Mouse (Mus musculus) intestine, postnatal 0 days (tissue): ENCODE measurements at regions not wholly inside any gene's neighbourhood (a gene's known extent, or its start where the extent isn't known, plus 50 kb on each side); places are given as distances from the start of the nearest gene placed in this dataset.

Experiments used
- ATAC-seq: fragments of 200-750 bp; cut with Nextera tagmentation; 2 replicates; pipeline ENCODE4 v1.8.0; 2017; ENCODE audit warnings: mild to moderate bottlenecking, moderate TSS enrichment, moderate library complexity
- H3K27ac ChIP-seq: fragments of 300-500 bp; sonication (generic); 2 replicates; pipeline ENCODE4 v1.5.1; 2014; ENCODE audit warnings: mild to moderate bottlenecking, low read depth, low read length, moderate library complexity
- H3K27me3 ChIP-seq: fragments of 300-500 bp; sonication (generic); replicated peaks from 2 replicates; pipeline ENCODE4 v1.6.1; 2014; ENCODE audit warnings: low read length, mixed read lengths; ENCODE audit not compliant: control insufficient read depth, insufficient read depth
- H3K36me3 ChIP-seq: fragments of 300-500 bp; sonication (generic); 2 replicates; pipeline ENCODE4 v1.6.1; 2014; ENCODE audit warnings: mild to moderate bottlenecking, moderate library complexity; ENCODE audit not compliant: control insufficient read depth, insufficient read depth
- H3K4me1 ChIP-seq: fragments of 300-500 bp; sonication (generic); replicated peaks from 2 replicates; pipeline ENCODE4 v1.6.1; 2014; ENCODE audit warnings: antibody characterized with exemption, low read length, mixed read lengths; ENCODE audit not compliant: control insufficient read depth, insufficient read depth
- H3K4me2 ChIP-seq: fragments of 300-500 bp; sonication (generic); replicated peaks from 2 replicates; pipeline ENCODE4 v1.6.1; 2014; ENCODE audit warnings: low read depth, mild to moderate bottlenecking, moderate library complexity
- H3K4me3 ChIP-seq: fragments of 300-500 bp; sonication (generic); 2 replicates; pipeline ENCODE4 v1.5.1; 2014; ENCODE audit warnings: low read depth, low read length
- H3K9ac ChIP-seq: fragments of 300-500 bp; sonication (generic); 2 replicates; pipeline ENCODE4 v1.6.1; 2014; ENCODE audit warnings: mild to moderate bottlenecking, low read depth, low read length
- H3K9me3 ChIP-seq: fragments of 300-500 bp; sonication (generic); 2 replicates; pipeline ENCODE4 v1.6.1; 2016; ENCODE audit warnings: mixed run types; ENCODE audit not compliant: control insufficient read depth
- CTCF ChIP-seq: sonication (generic); IDR thresholded peaks from 2 replicates; pipeline ENCODE4 v1.5.1; 2016; ENCODE audit warnings: low read depth, mild to moderate bottlenecking, control low read depth, antibody characterized with exemption, moderate library complexity
- WGBS: fragments of 180-500 bp; shearing (Covaris S2); extraction: QIAGEN DNeasy Blood & Tissue Kit; methylation state at CpG from one replicate; pipeline ENCODE4 v1.1.7; 2014; 5-methylcytosine and 5-hydroxymethylcytosine counted together

DNA sequence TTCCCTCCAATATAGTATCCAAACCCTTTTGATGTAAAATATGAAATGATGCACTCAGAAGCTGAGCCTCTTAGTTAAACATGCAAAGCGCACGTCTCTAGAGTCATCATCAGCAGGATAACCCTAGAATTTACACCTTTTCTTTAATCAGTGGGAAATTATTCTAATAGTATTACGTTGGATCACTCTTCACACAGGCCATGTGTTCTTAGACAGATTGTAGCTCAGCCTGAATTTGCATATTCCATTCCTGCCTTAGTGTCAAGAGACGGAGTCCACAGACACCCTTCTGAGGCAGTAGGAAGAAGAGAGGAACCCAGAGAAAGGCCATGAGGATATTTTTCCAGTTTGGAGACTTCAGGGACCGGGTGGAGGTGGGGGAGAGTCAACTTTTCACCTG, 125.0 kb downstream of the Gm45692 start:
- H3K9me3 ChIP-seq, result no peaks in the 10 kb centered on the region
- H3K4me1 ChIP-seq, result no peaks in the 10 kb centered on the region
- 76% methylated on average over 5 of the region's 5 CpGs for WGBS
- no peak overlapping the region for H3K9ac ChIP-seq
- H3K4me2 ChIP-seq, result no peak overlapping the region
- H3K27ac ChIP-seq, result no peak overlapping the region
- H3K27me3 ChIP-seq, result no peaks in the 10 kb centered on the region
- ATAC-seq, result no peak
- no peaks in the 10 kb centered on the region for H3K36me3 ChIP-seq
- no peak overlapping the region for H3K4me3 ChIP-seq
- TF ChIP-seq CTCF, result no peak

DNA sequence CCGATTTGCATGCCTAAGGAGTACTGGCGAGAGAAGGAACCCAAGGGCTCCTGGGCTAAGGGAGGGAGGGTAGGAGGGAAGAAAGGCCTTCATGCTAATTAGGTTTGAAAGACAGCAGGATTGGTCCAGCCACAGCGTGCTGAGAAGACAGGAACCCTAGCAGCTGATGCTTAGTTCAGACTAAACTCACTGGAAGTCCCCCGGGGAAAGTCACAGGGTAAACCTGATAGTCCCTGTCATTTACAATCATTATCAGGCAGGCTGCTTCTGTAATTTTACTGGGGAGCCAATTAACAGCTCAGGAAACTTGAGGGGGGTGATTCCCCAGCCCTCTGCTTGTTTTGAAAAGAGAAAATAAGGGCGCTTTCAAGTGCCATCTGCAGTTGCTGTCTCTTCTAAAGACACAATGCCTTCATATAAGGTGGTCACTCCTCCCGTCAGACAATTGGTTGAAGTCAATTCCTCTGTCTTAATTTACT, 135.9 kb downstream of the Gm45692 start:
- Histone ChIP-seq H3K4me1 (no peaks in the 10 kb centered on the region), H3K9me3 (peaks cover 9% of the 10 kb centered on the region; the same call in 1 of the 2 replicates), H3K4me2 (no peak overlapping the region), H3K27me3 (no peaks in the 10 kb centered on the region), H3K4me3 (no peak overlapping the region), H3K36me3 (no peaks in the 10 kb centered on the region), H3K27ac (no peak overlapping the region), H3K9ac (no peak overlapping the region)
- WGBS, result 37% methylated on average over 6 of the region's 6 CpGs
- no peak for ATAC-seq
- no peak for TF ChIP-seq CTCF

DNA sequence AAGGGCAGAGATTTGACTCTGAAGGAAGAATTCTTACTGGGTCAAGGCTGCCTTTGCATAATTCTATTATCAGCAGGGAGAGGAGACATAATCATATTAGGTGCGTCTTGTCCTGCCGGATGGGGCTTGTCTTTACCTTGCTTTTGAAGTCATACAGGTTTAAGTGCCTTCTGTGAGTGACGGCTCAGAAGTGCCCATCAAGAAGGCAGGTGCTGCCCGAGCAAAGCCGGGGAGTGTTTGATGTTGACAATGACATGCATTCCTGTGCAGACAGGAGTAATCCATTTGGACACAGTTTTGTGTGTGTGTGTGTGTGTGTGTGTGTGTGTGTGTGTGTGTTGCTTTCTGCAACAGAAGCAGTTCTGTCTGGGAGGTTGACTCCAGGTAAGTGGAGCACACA, 141.0 kb downstream of the Gm45692 start:
- Histone ChIP-seq H3K4me3 (no peak overlapping the region), H3K9me3 (no peaks in the 10 kb centered on the region), H3K4me1 (no peaks in the 10 kb centered on the region), H3K27ac (no peak overlapping the region), H3K36me3 (no peaks in the 10 kb centered on the region), H3K27me3 (no peaks in the 10 kb centered on the region), H3K4me2 (no peak overlapping the region), H3K9ac (no peak overlapping the region)
- no peak for TF ChIP-seq CTCF
- ATAC-seq, result no peak
- 32% methylated on average over 5 of the region's 5 CpGs for WGBS

DNA sequence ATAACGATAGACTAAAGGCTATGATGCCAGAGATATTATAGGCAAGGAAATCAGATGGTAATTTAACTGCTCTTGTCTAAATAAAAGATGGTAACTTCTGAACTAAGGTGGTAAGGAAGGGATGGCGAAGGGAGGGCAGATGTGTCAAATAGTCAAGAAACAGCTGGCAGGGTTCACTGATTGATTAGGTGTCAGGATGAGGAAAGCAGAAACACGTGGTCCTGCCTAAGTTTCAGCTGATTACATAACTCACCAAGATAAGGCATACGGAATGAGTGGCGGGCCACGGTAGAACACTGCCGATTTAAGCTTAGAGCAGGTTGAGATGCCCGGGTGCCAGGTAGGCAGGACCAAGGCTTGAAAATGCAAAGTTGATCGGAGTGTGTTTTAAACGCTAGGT, 143.2 kb downstream of the Gm45692 start:
- H3K4me3 ChIP-seq, result no peak overlapping the region
- ATAC-seq, result no peak
- H3K9ac ChIP-seq, result no peak overlapping the region
- H3K27ac ChIP-seq, result no peak overlapping the region
- no peaks in the 10 kb centered on the region for H3K27me3 ChIP-seq
- no peaks in the 10 kb centered on the region for H3K36me3 ChIP-seq
- WGBS, result 78% methylated on average over 10 of the region's 10 CpGs
- H3K4me2 ChIP-seq, result no peak overlapping the region
- no peaks in the 10 kb centered on the region for H3K9me3 ChIP-seq
- TF ChIP-seq CTCF, result no peak
- no peaks in the 10 kb centered on the region for H3K4me1 ChIP-seq

DNA sequence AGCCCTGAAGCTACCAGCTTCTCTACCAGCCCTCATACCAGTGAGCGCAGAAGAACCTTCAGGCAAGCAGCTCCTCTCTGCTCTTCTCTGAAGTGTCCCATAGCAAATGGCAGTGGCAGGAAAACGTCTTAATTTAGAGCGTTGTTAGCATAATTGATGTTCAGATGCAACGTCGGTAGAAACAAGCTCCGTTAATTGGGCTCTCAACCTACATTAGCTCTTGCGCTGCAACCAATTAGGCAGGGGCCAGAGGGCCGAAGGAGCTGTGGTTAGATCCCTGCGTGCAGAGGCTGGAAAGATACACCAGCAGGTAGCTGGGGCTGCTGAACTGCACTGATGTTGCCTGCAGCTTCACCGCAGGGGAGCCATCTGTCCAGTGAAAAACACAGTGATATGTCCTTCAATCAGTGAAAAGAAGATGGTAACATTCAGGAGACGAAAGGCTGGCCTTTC, 145.6 kb downstream of the Gm45692 start:
- Histone ChIP-seq H3K4me3 (no peak overlapping the region), H3K36me3 (no peaks in the 10 kb centered on the region), H3K27me3 (no peaks in the 10 kb centered on the region), H3K4me2 (no peak overlapping the region), H3K9me3 (no peaks in the 10 kb centered on the region), H3K9ac (no peak overlapping the region), H3K4me1 (no peaks in the 10 kb centered on the region), H3K27ac (no peak overlapping the region)
- WGBS, result 75% methylated on average over 11 of the region's 11 CpGs
- TF ChIP-seq CTCF, result no peak
- no peak for ATAC-seq

DNA sequence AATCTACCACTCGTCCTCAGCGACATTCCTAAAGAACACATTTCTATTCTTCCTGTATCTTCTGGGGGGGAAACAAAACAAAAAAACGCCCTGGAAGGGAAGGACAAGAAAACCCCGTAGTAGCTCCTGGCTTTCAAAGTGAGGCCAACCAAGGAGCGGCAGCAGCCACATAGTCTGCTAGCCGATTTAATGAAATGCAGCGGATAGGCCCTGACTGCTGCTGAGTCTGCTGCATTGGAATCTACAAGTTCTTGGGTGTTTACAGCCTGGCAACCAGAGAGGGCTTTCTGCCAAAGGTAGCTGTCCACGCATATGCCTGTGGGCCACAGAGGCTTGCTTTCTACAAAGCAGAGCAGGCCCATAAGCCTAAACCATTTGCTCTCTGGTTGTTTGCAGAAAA, 146.0 kb downstream of the Gm45692 start:
- H3K36me3 ChIP-seq, result no peaks in the 10 kb centered on the region
- no peak overlapping the region for H3K4me2 ChIP-seq
- WGBS, result 68% methylated on average over 8 of the region's 8 CpGs
- H3K9ac ChIP-seq, result no peak overlapping the region
- no peak for TF ChIP-seq CTCF
- no peak overlapping the region for H3K27ac ChIP-seq
- no peak for ATAC-seq
- no peaks in the 10 kb centered on the region for H3K27me3 ChIP-seq
- no peaks in the 10 kb centered on the region for H3K4me1 ChIP-seq
- no peak overlapping the region for H3K4me3 ChIP-seq
- no peaks in the 10 kb centered on the region for H3K9me3 ChIP-seq

DNA sequence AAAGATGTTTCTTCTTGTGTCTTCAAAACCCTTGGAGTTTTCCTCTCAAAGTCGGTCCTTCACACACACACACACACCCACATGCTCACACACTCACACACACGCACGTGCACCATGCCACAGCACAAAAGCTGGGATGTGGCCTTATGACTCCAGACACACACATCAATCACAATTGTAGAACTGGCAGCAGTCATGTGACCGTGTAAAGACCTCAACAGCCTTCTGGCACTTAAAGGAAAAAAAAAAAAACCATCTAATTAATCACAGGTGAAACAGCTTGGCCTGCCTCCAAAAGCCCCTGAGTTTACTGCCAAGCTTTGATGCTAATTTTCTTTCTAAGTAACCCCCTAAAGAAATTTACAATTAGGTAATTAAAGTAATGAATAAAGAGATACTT, 147.1 kb downstream of the Gm45692 start:
- TF ChIP-seq CTCF, result no peak
- Histone ChIP-seq H3K9me3 (no peaks in the 10 kb centered on the region), H3K27ac (no peak overlapping the region), H3K27me3 (no peaks in the 10 kb centered on the region), H3K9ac (no peak overlapping the region), H3K4me1 (no peaks in the 10 kb centered on the region), H3K4me3 (no peak overlapping the region), H3K4me2 (no peak overlapping the region), H3K36me3 (no peaks in the 10 kb centered on the region)
- no peak for ATAC-seq
- WGBS, result 58% methylated on average over 4 of the region's 4 CpGs
